Comparison of ENCODE assay signal across 12 mouse cellular contexts in genomic region chr5:132621751-132622150, GRCm38 (mm10).
"Had no signal": no experiment of that assay in that cellular context is flagged by ENCODE, and none has a peak within 500 bp of the region (broad histone marks: within the 10 kb centered on the region; RNA-seq: fewer than 3 reads in every experiment).

No protein-coding gene starts in this region.

- H3K4me3 ChIP-seq: left cerebral cortex, adult 2 months; limb, embryonic 15.5 days; liver, embryonic 12.5 days; myocyte; neural tube, embryonic 15.5 days had no signal

- H3K27ac ChIP-seq: left cerebral cortex, adult 2 months; limb, embryonic 15.5 days; liver, embryonic 12.5 days; neural tube, embryonic 15.5 days; stomach, postnatal 0 days had no signal

- ATAC-seq: liver, embryonic 12.5 days had no signal

- H3K9ac ChIP-seq: limb, embryonic 15.5 days; liver, embryonic 12.5 days; lung, embryonic 14.5 days; neural tube, embryonic 15.5 days had no signal

- H3K9me3 ChIP-seq: limb, embryonic 15.5 days; liver, embryonic 12.5 days had no signal

- H3K36me3 ChIP-seq: limb, embryonic 15.5 days; liver, embryonic 12.5 days; neural tube, embryonic 15.5 days had no signal

- DNase-seq: kidney, postnatal 14 days; lung, embryonic 14.5 days; lung, postnatal 10 days; lung, postnatal 4 days; thymus, postnatal 14 days had no signal

- H3K4me1 ChIP-seq: limb, embryonic 15.5 days; liver, embryonic 12.5 days had no signal

- H3K27me3 ChIP-seq: limb, embryonic 15.5 days; liver, embryonic 12.5 days; neural tube, embryonic 15.5 days had no signal

- H3K4me2 ChIP-seq: limb, embryonic 15.5 days; liver, embryonic 12.5 days; lung, embryonic 14.5 days; midbrain, embryonic 11.5 days; neural tube, embryonic 15.5 days had no signal
